Mouse (Mus musculus): ENCODE data around the gene Gm28551. TPM values are rescaled to one million over a fixed set of nuclear protein-coding genes. Genes with fewer than 3 reads are reported as not detected.

The Gm28551 gene
- total RNA-seq, 2 experiments from 2014 or later, result not detected

GRCm38 (mm10) chr1:53291197-53291596 lies 61.3 kb downstream of the Gm28551 start:
- DNase-seq, result no peak

Other genes with a start within 250 kb of the Gm28551 start
- not detected for gene 1700019A02Rik, start 165.0 kb downstream of the Gm28551 start, total RNA-seq (2021)
- gene Pms1, start 55.6 kb downstream of the Gm28551 start, total RNA-seq (2021), result 1 to 10 TPM; 3.2 to 4.9 TPM
- gene Ormdl1, start 55.6 kb downstream of the Gm28551 start, total RNA-seq (2021), result 1 to 10 TPM; 4.4 to 4.8 TPM
- 1 to 10 TPM; 1.4 to 2.3 TPM for gene Gm28778, start 55.6 kb downstream of the Gm28551 start, total RNA-seq (2021)
- 10 to 100 TPM; 21.8 to 22.4 TPM for gene Osgepl1, start 39.0 kb downstream of the Gm28551 start, total RNA-seq (2021)
- gene Asdurf, start within 50 bp of the Gm28551 start, total RNA-seq (2021), result 1 to 10 TPM in 1 of 2 experiments, not detected in 1; 5.2 TPM
- 10 to 100 TPM; 48.9 to 49.9 TPM for gene Asnsd1, start 85 bp upstream of the Gm28551 start, total RNA-seq (2021)

Measured in gastrocnemius, postnatal 25 days (tissue).